Mouse (Mus musculus): ENCODE measurements around the gene Prss36.

Prss36 gene

DNA sequence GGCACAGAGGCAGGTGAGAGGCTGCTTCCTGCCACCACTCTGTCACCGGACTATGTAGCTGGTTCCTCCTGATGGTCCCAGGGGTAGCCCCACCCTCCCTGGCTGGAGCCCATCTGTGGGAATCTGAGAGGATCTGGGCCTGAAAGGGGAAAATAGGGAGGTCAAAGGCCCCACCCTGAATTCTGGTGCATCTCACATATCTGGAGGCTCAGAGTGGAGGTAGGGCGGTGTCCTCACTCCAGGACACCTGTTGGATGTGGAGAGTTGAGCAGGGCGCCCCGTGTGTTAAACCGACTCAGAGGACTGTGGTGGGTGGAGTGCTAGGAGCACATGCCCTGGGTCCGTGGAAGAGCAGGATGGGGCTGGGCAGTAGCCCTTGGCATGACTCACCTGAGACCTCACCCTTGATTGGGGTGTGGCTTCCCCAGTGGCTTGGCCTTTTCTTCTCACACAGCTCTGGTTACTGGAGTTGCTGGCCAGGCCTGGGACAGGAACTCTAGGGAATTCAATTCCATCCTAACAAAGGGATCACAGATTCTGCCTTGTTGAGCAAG lies at the start of gene Prss36:
Gene Prss36, minus strand, starts transcription at position 256 of the 554 bp plus-strand sequence.
- DNase-seq (ENCODE audit: low read depth, low spot score) = no peak

DNA sequence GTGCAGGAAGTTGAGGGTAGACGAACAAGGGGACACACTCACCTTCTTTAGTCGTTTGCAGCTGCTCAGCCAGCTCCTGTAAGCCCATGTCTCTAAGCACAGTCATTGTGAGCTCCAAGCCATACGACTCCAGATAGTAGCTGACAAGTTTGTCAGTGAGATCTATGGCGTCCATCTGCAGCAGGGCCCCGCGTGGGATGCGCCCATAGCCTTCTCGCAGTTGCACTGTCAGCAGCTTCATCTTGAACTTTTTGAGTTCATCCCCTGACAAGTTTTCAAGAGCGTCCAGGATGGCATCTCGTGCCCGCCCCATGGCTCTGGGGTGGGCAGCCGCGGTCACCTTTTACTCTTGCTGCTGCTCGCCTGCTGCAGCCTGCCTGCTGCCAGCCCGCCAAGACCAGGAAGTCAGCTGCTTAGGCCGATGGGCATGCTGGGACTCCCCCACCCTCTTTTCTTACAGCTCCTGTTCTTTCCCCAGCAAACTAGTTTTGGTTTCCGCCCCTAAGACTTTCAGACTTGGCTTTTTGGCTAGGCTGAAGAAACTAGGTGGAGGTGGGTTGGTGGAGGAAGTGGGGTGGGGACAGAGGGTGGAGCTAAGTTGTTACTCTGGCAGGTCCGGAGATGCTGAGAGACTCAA lies 46.9 kb upstream of the Prss36 start, which contains the start of gene Pycard:
Gene Pycard, minus strand, starts transcription at position 527 of the 637 bp plus-strand sequence.
- peak; percentile 89 for DNase-seq (ENCODE audit: low read depth, low spot score)

DNA sequence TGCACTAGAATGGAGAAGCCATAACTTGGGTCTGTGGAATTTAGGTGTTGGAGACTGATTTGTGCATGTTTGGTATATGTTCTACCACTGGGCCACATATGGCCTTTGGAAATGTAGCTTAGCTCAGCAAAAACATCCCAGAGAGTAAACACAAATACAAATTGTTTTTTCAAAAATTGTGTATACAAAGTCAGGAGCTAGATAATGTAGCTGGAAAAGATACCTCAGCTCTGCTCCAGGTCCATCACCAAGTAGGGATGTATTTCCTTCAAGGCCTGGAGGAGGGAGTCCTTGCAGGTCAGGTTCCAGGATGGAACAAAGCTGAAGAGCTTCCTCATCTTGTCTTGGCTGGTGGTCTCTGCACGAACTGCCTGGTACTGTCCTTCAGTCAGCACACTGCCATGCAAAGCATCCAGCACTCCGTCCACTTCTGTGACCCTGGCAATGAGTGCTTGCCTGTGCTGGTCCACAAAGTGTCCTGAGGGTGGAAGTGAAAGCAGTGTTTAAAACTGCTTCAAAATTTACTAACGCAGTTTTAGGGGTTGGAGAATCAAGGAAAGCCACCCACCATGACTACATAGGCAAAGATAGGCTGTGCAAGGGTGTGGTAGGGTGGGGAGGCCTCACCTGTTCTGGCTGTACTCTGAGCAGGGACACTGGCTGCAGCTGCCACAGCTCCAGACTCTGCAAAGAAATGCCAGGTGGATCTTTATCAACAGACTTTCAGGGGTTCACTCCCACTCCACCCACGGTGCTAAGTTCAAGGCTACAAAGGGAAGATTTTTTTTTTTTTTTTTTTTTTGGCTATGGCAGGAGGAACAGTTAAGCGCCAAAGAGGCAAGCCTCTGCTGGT lies 46.2 kb upstream of the Prss36 start:
- no peak for DNase-seq (ENCODE audit: low read depth, low spot score)

GRCm38 (mm10) chr7:127991643-127992487 lies 45.3 kb upstream of the Prss36 start:
- peak; percentile 86 for DNase-seq (ENCODE audit: low read depth, low spot score)

GRCm38 (mm10) chr7:127988904-127989303 lies 42.4 kb upstream of the Prss36 start:
- no peak for DNase-seq (ENCODE audit: low read depth, low spot score)

GRCm38 (mm10) chr7:127980606-127981005 lies 34.1 kb upstream of the Prss36 start:
- no peak for DNase-seq (ENCODE audit: low read depth, low spot score)

DNA sequence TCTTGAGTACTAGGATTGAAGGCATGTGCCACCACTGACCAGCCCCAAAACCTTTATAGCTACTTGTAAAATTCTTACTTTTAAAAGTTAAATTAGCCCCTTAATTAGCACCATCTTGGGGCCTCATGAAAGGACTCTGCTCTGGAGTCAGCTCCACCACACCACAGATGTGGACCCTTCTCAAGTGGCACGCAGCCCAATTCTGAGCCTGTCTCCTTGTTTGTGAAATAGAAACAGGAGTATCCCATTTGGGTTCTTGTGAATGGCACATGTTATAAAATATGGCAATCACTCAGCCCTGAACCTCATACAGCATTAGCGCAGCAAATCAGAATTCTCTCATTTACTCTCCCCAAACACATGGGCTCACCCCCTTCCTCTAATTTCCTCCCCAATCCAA lies 32.3 kb upstream of the Prss36 start:
- DNase-seq (ENCODE audit: low read depth, low spot score) = no peak

DNA sequence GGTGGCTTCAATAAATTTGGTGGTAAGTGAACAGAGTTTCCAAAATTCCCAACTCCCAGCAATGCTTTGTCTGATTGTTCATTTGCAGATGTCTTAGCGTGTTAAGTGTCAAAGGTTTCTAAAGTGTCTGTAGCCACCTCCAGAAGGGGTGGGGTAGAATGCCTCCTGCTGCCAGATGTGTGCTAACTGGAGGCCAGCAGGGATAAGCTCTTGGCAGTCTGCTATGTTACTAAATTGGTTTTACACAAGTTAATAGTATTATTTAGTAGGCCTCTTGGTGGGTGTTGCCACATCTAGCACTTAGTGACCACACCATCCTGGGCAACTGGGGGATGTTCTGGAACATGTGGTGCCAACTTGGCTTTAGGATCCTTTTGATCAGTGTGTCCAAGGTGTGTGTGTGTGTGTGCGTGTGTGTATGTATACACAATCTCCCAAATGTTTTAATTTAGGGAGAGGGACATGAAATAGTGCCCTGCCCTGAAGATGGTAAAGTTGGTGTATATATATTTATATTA lies 27.9 kb upstream of the Prss36 start:
- DNase-seq (ENCODE audit: low read depth, low spot score) = no peak

GRCm38 (mm10) chr7:127967922-127968828 lies 21.6 kb upstream of the Prss36 start:
- peak; percentile 74 for DNase-seq (ENCODE audit: low read depth, low spot score)

- peak; percentile 96 for DNase-seq (ENCODE audit: low read depth, low spot score)
Observed at GRCm38 (mm10) chr7:127967004-127967921, 20.7 kb upstream of the Prss36 start, which contains the start of gene Fus. Fus (plus strand) TSS chr7:127967457.

GRCm38 (mm10) chr7:127966371-127966918 lies 19.9 kb upstream of the Prss36 start:
- DNase-seq (ENCODE audit: low read depth, low spot score) = peak; percentile 38

DNA sequence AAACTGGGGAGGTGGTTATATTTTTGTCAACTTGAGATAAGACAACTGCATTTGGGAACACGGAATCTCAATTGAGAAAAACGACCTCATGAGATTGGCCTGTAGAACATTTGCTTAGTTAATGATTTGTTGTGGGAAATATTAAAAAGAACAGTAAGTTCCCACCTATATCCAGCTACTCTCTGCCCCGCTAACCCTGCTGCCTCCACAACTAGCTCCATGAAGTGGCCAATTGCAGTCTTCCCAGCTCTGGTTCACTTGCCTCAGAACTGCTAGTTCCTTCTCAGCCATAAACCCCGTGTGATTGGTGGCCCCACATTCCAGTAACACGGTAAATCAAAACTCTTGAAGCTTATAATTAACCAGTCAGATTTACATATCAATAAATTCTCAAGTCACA lies 12.8 kb upstream of the Prss36 start:
- DNase-seq (ENCODE audit: low read depth, low spot score) = no peak

GRCm38 (mm10) chr7:127952864-127953581 lies 6.5 kb upstream of the Prss36 start:
- DNase-seq (ENCODE audit: low read depth, low spot score) = peak; percentile 50

- DNase-seq (ENCODE audit: low read depth, low spot score) = no peak
Observed at GRCm38 (mm10) chr7:127944614-127945013, 1.9 kb downstream of the Prss36 start.

DNA sequence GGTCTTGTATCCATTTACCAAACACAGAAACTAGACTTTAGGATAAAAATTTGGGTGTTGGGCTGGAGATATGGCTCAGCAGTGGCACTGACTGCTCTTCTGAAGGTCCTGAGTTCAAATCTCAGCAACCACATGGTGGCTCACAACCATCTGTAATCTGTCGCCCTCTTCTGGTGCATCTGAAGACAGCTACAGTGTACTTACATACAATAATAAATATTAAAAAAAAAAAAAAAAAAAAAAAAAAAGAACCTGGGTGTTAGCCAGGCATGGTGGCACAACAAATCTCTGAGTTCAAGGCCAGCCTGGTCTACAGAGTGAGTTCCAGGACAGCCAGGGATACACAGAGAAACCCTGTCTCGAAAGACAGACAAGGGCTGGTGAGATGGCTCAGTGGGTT lies 4.4 kb downstream of the Prss36 start:
- DNase-seq (ENCODE audit: low read depth, low spot score) = peak; percentile 59

GRCm38 (mm10) chr7:127936216-127936884 lies 10.2 kb downstream of the Prss36 start:
- no peak for DNase-seq (ENCODE audit: low read depth, low spot score)

- DNase-seq (ENCODE audit: low read depth, low spot score) = no peak
Observed at GRCm38 (mm10) chr7:127935748-127936159, 10.8 kb downstream of the Prss36 start.
